Mouse (Mus musculus): ENCODE data around the gene Serpina1c. TPM values are rescaled to one million over a fixed set of nuclear protein-coding genes. Genes with fewer than 3 reads are reported as not detected.
"Not testable (repeated sequence)": the region's sequence is repeated elsewhere in the genome, so short reads cannot be mapped to it uniquely, and the experiment has no call there.

The Serpina1c gene
- not detected for total RNA-seq (2021)

- intact Hi-C loops (cut with DNase I); DNase-seq (ENCODE audit: low spot score in 2 of 2): not testable (repeated sequence)
These were observed at the start of gene Serpina1c for GRCm38 (mm10) chr12:103904837-103905340. Serpina1c (minus strand) TSS chr12:103904887.

- intact Hi-C loops (cut with DNase I); DNase-seq (ENCODE audit: low spot score in 2 of 2): not testable (repeated sequence)
These were observed 48.3 kb upstream of the Serpina1c start for GRCm38 (mm10) chr12:103952972-103953371.

- no peak for DNase-seq (ENCODE audit: low spot score in 2 of 2)
- intact Hi-C loops (cut with DNase I): no loop called here
These were observed 41.6 kb upstream of the Serpina1c start for GRCm38 (mm10) chr12:103946243-103946642.

GRCm38 (mm10) chr12:103909181-103909580, 4.5 kb upstream of the Serpina1c start:
- intact Hi-C loops (cut with DNase I); DNase-seq (ENCODE audit: low spot score in 2 of 2): not testable (repeated sequence)

GRCm38 (mm10) chr12:103907746-103908145, 3.1 kb upstream of the Serpina1c start:
- intact Hi-C loops (cut with DNase I); DNase-seq (ENCODE audit: low spot score in 2 of 2): not testable (repeated sequence)

- intact Hi-C loops (cut with DNase I); DNase-seq (ENCODE audit: low spot score in 2 of 2): not testable (repeated sequence)
These were observed 2.8 kb downstream of the Serpina1c start for GRCm38 (mm10) chr12:103901929-103902328.

- DNase-seq (ENCODE audit: low spot score in 2 of 2); intact Hi-C loops (cut with DNase I): not testable (repeated sequence)
These were observed 37.8 kb downstream of the Serpina1c start for GRCm38 (mm10) chr12:103866873-103867272.

GRCm38 (mm10) chr12:103863101-103863974, 41.3 kb downstream of the Serpina1c start, which contains the start of gene Serpina1a:
Serpina1a (minus strand) TSS chr12:103863562.
- intact Hi-C loops (cut with DNase I); DNase-seq (ENCODE audit: low spot score in 2 of 2): not testable (repeated sequence)

- intact Hi-C loops (cut with DNase I): no loop called here
- no peak for DNase-seq (ENCODE audit: low spot score in 2 of 2)
These were observed 43.7 kb downstream of the Serpina1c start for GRCm38 (mm10) chr12:103860976-103861375.

GRCm38 (mm10) chr12:103860571-103860970, 44.1 kb downstream of the Serpina1c start:
- DNase-seq (ENCODE audit: low spot score in 2 of 2); intact Hi-C loops (cut with DNase I): not testable (repeated sequence)

GRCm38 (mm10) chr12:103859584-103859983, 45.1 kb downstream of the Serpina1c start:
- intact Hi-C loops (cut with DNase I); DNase-seq (ENCODE audit: low spot score in 2 of 2): not testable (repeated sequence)

GRCm38 (mm10) chr12:103853032-103853431, 51.7 kb downstream of the Serpina1c start:
- DNase-seq (ENCODE audit: low spot score in 2 of 2); intact Hi-C loops (cut with DNase I): not testable (repeated sequence)

Other genes starting within 250 kb of the Serpina1c start
- not detected for gene Serpina6, start 247.7 kb downstream of the Serpina1c start, total RNA-seq (2021)
- not detected for gene Serpina16, start 228.7 kb downstream of the Serpina1c start, total RNA-seq (2021)
- not detected for gene Serpina1f, start 209.4 kb downstream of the Serpina1c start, total RNA-seq (2021)
- not detected for gene Serpina1d, start 131.3 kb downstream of the Serpina1c start, total RNA-seq (2021)
- gene Serpina1b, start 74.5 kb downstream of the Serpina1c start, total RNA-seq (2021): not detected
- gene Serpina1a, start 41.3 kb downstream of the Serpina1c start, total RNA-seq (2021): not detected
- gene Serpina1e, start 54.1 kb upstream of the Serpina1c start, total RNA-seq (2021): not detected
- not detected for gene Serpina11, start 85.1 kb upstream of the Serpina1c start, total RNA-seq (2021)
- gene Serpina9, start 108.9 kb upstream of the Serpina1c start, total RNA-seq (2021): 1 to 10 TPM; 2.4 to 3.2 TPM
- not detected for gene Serpina12, start 139.6 kb upstream of the Serpina1c start, total RNA-seq (2021)
- gene Serpina5, start 196.2 kb upstream of the Serpina1c start, total RNA-seq (2021): not detected
- not detected for gene Serpina3a, start 207.8 kb upstream of the Serpina1c start, total RNA-seq (2021)
- gene Serpina3b, start 223.1 kb upstream of the Serpina1c start, total RNA-seq (2021): not detected
- gene Serpina3c, start 249.0 kb upstream of the Serpina1c start, total RNA-seq (2021): not detected